Mouse (Mus musculus) limb, embryonic 13.5 days (tissue): Measurements from ENCODE around the gene Henmt1. TPM values are rescaled to one million over a fixed set of nuclear protein-coding genes. Genes with fewer than 3 reads are reported as not detected.

Experiments used
- ATAC-seq: fragments of 200-750 bp; cut with Nextera tagmentation; 2 replicates; pipeline ENCODE4 v1.8.0; 2017; ENCODE audit warnings: low read depth, moderate number of reproducible peaks, moderate TSS enrichment; ENCODE audit not compliant: low FRiP score
- H3K27ac ChIP-seq: fragments of 300-500 bp; sonication (generic); 2 replicates; pipeline ENCODE4 v1.5.1; 2015; ENCODE audit warnings: inconsistent platforms, mild to moderate bottlenecking, moderate library complexity
- H3K27me3 ChIP-seq: fragments of 300-500 bp; sonication (generic); 2 replicates; pipeline ENCODE4 v1.6.1; 2015; ENCODE audit warnings: mild to moderate bottlenecking, inconsistent platforms
- H3K36me3 ChIP-seq: fragments of 300-500 bp; sonication (generic); 2 replicates; pipeline ENCODE4 v1.6.1; 2015; ENCODE audit warnings: inconsistent platforms, mild to moderate bottlenecking, moderate library complexity
- H3K4me1 ChIP-seq: fragments of 300-500 bp; sonication (generic); 2 replicates; pipeline ENCODE4 v1.6.1; 2015; ENCODE audit warnings: inconsistent platforms
- H3K4me2 ChIP-seq: fragments of 300-500 bp; sonication (generic); replicated peaks from 2 replicates; pipeline ENCODE4 v1.6.1; 2015; ENCODE audit warnings: inconsistent platforms, mild to moderate bottlenecking, moderate library complexity
- H3K4me3 ChIP-seq: fragments of 300-500 bp; sonication (generic); 2 replicates; pipeline ENCODE4 v1.5.1; 2015; ENCODE audit warnings: moderate library complexity, mild to moderate bottlenecking, inconsistent platforms
- H3K9ac ChIP-seq: fragments of 300-500 bp; sonication (generic); 2 replicates; pipeline ENCODE4 v1.6.1; 2015; ENCODE audit warnings: mild to moderate bottlenecking, inconsistent platforms
- H3K9me3 ChIP-seq: fragments of 300-500 bp; sonication (generic); 2 replicates; pipeline ENCODE4 v1.6.1; 2016; ENCODE audit warnings: inconsistent platforms
- WGBS: fragments of 180-500 bp; shearing (Covaris S2); methylation state at CpG from one replicate; pipeline ENCODE4 v1.1.7; 2015; 5-methylcytosine and 5-hydroxymethylcytosine counted together
- polyA plus RNA-seq: library from polyadenylated mRNA; unstranded; fragments of >200 nt; fragmentation: Nextera tagmentation; extraction: Ambion mirVana; gene quantifications from 2 replicates; pipeline ENCODE4 v1.2.1, GENCODE M21; 2015

Henmt1 gene
- polyA plus RNA-seq, 1 experiment from 2014 or later = 0.92 TPM

DNA sequence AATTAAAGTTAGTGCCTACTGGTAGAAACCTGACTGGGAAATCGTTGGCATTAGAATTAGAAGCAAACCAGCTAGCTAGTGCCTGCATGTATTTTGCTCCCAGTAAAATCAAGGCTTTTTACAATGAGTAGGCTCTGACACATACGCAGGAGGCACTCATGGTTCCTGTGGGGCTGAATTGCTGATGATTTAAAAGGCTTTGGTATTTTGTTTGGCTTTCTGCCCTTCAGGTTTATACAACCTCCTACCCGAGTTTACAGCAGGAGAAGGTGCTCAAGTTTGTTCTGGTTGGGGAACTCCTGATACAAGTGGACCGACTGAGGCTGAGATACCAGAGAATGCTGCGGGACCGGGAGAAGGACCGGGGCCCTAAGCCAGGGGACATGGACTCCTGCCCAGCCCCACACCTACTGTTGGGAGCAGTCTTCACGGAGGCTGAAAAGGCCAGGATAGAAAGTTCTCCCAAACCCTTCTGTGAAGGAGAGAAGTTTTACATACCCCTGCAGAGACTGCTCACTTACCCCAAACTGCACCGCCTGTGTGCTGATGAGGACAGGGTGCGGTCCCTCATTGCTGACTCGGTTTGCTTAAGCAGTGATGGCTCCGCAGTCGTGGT lies 20.1 kb downstream of the Henmt1 start:
- Histone ChIP-seq H3K4me1 (peaks cover 10% of the 10 kb centered on the region), H3K36me3 (no peaks in the 10 kb centered on the region), H3K27ac (no peak overlapping the region), H3K9ac (no peak overlapping the region), H3K4me2 (no peak overlapping the region; the same call in 1 of the 2 replicates), H3K9me3 (no peaks in the 10 kb centered on the region), H3K4me3 (no peak overlapping the region), H3K27me3 (no peaks in the 10 kb centered on the region)
- 0 out of 2 replicates have a peak, but pooled peaks have one; percentile 19 for ATAC-seq
- 57% methylated on average over 13 of the region's 13 CpGs for WGBS

DNA sequence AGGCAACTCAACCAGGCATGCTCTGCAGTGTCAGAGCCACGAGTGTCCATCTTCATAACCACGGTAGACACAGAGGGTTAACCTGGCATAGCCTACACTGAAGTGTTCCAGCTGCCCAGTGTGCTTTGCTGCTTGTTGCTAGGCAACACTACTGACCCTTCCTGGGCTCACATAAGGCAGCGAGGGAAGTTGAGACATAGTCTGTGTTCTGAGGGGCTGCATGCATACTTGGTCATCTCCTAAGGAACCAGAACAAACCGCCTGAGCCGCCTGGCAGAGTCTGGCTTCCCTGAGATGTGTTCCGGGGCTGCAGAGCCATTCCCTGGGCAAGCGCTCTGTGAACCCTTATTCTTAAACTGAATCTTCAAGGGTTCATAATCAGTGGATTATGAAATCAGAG lies 21.6 kb downstream of the Henmt1 start:
- H3K9me3 ChIP-seq = no peaks in the 10 kb centered on the region
- H3K27me3 ChIP-seq = no peaks in the 10 kb centered on the region
- no peaks in the 10 kb centered on the region for H3K36me3 ChIP-seq
- no peak overlapping the region for H3K4me3 ChIP-seq
- no peak overlapping the region for H3K27ac ChIP-seq
- no peak overlapping the region for H3K4me2 ChIP-seq
- H3K4me1 ChIP-seq = peaks cover 10% of the 10 kb centered on the region
- 57% methylated on average over 7 of the region's 7 CpGs for WGBS
- no peak for ATAC-seq
- no peak overlapping the region for H3K9ac ChIP-seq

DNA sequence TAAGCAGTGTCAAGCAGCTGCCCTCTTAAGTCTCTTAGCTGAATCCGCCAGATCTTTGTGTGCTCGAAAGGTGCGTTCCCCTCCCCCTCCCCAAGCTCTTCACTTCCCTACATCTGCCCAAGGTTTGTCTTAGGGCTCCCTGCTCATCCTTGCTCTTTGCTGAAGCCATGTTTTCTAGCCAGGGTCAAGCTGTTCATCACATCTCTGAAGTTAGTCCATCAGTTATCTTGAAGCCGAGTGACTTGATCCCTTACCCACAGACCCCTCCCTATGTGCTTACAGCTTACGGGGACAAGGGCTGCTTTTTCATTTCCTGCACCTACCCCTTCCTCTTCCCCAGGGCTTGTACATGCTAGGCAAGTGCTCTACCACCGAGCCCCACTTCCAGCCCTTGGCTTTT lies 22.0 kb downstream of the Henmt1 start:
- Histone ChIP-seq H3K4me2 (no peak overlapping the region), H3K9me3 (no peaks in the 10 kb centered on the region), H3K9ac (no peak overlapping the region), H3K4me3 (no peak overlapping the region), H3K36me3 (no peaks in the 10 kb centered on the region), H3K27ac (no peak overlapping the region), H3K4me1 (peaks cover 10% of the 10 kb centered on the region), H3K27me3 (no peaks in the 10 kb centered on the region)
- ATAC-seq = no peak
- 62% methylated on average over 6 of the region's 6 CpGs for WGBS

DNA sequence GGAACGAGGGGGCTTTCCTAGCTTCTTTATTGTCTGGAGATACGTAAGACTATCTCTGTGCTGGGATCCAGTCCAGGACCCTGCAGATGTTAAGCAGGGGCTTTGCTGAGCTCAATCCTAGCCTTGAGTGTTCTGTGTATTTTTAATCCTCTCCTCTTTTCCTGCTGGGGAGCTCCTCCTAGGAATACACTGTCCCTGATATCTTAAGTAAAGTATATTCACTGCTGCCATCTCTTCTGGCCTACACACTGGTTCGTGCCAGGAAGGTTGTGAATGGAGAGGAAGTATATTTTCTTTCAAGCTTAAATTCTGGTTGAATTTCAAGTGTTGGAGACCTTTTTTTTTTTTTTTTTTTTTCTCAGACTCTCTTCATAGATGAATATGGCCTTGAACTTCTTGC lies 23.6 kb downstream of the Henmt1 start:
- H3K9me3 ChIP-seq = no peaks in the 10 kb centered on the region
- no peaks in the 10 kb centered on the region for H3K27me3 ChIP-seq
- peaks cover 10% of the 10 kb centered on the region for H3K4me1 ChIP-seq
- ATAC-seq = no peak
- no peaks in the 10 kb centered on the region for H3K36me3 ChIP-seq
- H3K27ac ChIP-seq = no peak overlapping the region
- 76% methylated on average over 3 of the region's 3 CpGs for WGBS
- no peak overlapping the region for H3K9ac ChIP-seq
- no peak overlapping the region for H3K4me2 ChIP-seq
- H3K4me3 ChIP-seq = no peak overlapping the region

DNA sequence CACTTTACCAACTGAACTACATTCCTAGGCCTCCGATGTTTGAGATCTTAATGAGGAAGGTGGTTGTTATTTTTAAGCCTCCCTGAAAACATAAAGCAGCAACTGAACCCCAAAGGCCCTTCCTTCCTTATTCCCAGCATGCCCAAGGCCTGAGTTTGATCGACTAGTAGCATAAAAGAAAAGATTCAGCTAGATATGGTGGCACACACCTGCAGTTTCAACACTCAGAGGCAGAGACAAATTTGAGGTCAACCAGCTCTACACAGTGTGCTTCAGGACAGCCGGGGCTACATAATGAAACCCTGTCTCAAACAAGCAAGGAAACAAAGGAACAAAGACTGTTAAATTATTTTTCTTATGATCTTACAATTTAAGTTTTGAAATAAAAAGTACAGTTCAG lies 24.1 kb downstream of the Henmt1 start:
- H3K4me3 ChIP-seq = no peak overlapping the region
- H3K4me2 ChIP-seq = no peak overlapping the region
- no peak overlapping the region for H3K9ac ChIP-seq
- no peaks in the 10 kb centered on the region for H3K36me3 ChIP-seq
- H3K27ac ChIP-seq = no peak overlapping the region
- no peaks in the 10 kb centered on the region for H3K27me3 ChIP-seq
- no peaks in the 10 kb centered on the region for H3K9me3 ChIP-seq
- peaks cover 10% of the 10 kb centered on the region for H3K4me1 ChIP-seq
- no peak for ATAC-seq
- 68% methylated on average over 3 of the region's 3 CpGs for WGBS

DNA sequence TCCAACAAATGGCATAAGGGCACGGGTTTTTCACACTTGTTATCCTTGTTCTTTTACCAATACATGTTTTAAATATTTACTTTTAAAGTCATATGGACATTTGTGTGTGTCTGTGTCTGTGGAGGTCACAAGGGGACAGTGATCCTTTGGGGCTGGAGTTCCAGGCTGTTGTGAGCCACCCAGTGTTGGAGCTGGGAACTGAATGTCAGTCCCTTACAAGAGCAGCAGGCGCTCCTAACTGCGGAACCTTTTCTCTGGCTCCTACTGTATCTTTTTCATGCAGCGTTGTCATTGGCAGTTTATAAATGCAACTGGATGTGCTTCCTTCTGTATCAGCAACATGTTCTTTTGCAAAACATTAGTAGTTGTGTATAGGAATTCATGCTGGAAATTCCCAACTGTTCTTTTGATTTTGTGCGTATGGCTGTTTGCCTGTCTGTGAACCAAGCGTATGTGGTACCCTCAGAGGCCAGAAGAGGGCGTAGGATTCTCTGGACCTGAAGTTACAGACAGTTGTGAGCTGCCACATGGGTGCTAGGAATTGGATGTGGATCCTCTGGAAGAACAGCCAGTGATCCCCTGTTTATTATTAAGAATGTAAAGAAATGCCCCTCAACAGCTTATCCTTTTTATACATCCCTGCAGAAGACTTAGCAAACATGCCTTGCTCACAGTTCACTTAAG lies 24.8 kb downstream of the Henmt1 start:
- WGBS = 70% methylated on average over 7 of the region's 7 CpGs
- Histone ChIP-seq H3K9me3 (no peaks in the 10 kb centered on the region), H3K27me3 (no peaks in the 10 kb centered on the region), H3K9ac (no peak overlapping the region), H3K4me2 (no peak overlapping the region), H3K4me3 (no peak overlapping the region), H3K4me1 (peaks cover 6% of the 10 kb centered on the region), H3K27ac (no peak overlapping the region), H3K36me3 (no peaks in the 10 kb centered on the region)
- ATAC-seq = no peak

DNA sequence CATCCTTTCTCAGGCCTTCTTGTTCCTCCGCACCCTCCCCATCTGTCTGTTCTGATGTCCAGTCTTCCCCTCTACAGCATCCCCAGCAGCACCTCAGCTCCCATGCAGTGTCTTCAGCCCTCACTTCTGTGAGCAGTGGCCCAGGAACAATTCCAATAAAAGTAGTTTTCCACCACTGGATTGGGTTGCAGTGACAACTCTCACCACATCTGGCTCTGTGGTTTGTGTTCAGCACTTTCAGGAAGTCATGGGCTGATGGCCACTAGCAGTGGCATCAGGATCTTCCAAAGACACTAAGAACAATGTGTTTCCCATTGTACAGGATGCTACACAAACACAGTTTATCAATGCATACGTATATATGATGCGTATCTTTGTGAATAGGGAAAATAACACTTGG lies 26.4 kb downstream of the Henmt1 start:
- no peak overlapping the region for H3K27ac ChIP-seq
- peaks cover 9% of the 10 kb centered on the region for H3K36me3 ChIP-seq
- no peak overlapping the region for H3K9ac ChIP-seq
- no peak overlapping the region for H3K4me3 ChIP-seq
- H3K4me2 ChIP-seq = no peak overlapping the region
- H3K27me3 ChIP-seq = no peaks in the 10 kb centered on the region
- no peak for ATAC-seq
- no peaks in the 10 kb centered on the region for H3K9me3 ChIP-seq
- H3K4me1 ChIP-seq = no peaks in the 10 kb centered on the region
- WGBS = 95% methylated on average over 3 of the region's 3 CpGs

DNA sequence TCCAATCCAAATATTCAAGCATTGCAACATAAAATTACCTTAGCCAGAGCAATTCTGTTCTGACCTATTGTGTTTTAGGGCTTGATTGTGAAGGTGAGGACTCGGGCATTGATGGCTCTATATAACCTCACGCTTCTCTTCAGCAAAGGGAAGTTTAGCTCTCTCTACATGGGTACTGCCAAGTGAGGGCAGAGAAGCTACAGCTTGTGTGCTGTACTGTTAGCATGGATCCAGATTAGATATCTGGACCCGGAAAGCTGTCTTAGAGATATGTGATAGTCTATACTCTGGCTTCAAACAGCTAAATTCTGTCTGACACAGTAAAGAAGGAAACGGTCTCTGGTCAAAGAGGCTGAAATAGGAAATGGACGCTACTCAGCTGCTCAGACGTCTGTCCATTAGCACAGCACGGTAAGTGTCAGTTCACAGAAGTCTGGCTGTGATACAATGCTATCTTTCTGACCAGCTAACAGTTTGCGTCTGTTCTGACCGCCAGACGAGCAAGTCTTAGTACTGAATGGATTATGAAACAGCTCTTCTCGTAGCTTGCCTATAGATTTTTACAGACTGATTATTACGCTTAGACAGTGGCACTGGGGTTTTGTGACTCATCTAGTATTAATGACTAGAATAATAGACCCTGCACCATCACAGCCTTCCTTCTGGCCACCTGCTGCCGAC lies 34.4 kb downstream of the Henmt1 start:
- no peaks in the 10 kb centered on the region for H3K4me1 ChIP-seq
- peaks cover 58% of the 10 kb centered on the region for H3K36me3 ChIP-seq
- H3K9me3 ChIP-seq = no peaks in the 10 kb centered on the region
- H3K4me2 ChIP-seq = no peak overlapping the region
- no peak overlapping the region for H3K9ac ChIP-seq
- 86% methylated on average over 13 of the region's 13 CpGs for WGBS
- no peak overlapping the region for H3K27ac ChIP-seq
- no peak for ATAC-seq
- no peak overlapping the region for H3K4me3 ChIP-seq
- no peaks in the 10 kb centered on the region for H3K27me3 ChIP-seq

DNA sequence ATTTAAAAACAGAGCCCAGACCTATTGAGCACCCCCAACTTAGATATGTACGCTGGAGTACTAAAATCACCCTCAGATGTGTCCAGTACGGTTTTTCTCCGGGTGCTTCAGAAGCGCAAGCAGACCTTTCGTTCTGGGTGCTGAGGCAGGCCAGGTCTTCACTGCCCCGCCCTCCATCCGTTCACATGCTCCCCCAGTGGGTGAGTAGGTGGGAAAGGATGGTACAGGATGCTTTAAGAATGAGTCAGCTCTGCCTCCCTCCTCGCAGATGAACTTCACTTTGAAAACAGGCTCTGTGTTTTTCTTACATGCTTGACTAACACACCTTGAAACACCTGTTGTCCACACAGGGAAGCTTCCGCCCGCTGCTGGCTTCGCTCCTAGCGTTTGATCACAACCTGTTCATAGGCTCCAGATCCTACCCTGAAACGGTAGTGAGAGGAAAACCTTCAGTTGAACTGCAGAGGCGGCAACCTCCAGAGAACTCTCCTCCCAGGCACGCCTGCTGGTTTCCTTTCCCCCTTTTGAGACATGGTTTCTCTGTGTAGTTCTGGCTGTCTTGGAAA lies 35.3 kb downstream of the Henmt1 start:
- Histone ChIP-seq H3K27ac (no peak overlapping the region), H3K4me3 (no peak overlapping the region), H3K4me1 (no peaks in the 10 kb centered on the region), H3K36me3 (peaks cover 65% of the 10 kb centered on the region), H3K27me3 (no peaks in the 10 kb centered on the region), H3K9me3 (no peaks in the 10 kb centered on the region), H3K4me2 (no peak overlapping the region), H3K9ac (no peak overlapping the region)
- 83% methylated on average over 15 of the region's 15 CpGs for WGBS
- ATAC-seq = no peak

DNA sequence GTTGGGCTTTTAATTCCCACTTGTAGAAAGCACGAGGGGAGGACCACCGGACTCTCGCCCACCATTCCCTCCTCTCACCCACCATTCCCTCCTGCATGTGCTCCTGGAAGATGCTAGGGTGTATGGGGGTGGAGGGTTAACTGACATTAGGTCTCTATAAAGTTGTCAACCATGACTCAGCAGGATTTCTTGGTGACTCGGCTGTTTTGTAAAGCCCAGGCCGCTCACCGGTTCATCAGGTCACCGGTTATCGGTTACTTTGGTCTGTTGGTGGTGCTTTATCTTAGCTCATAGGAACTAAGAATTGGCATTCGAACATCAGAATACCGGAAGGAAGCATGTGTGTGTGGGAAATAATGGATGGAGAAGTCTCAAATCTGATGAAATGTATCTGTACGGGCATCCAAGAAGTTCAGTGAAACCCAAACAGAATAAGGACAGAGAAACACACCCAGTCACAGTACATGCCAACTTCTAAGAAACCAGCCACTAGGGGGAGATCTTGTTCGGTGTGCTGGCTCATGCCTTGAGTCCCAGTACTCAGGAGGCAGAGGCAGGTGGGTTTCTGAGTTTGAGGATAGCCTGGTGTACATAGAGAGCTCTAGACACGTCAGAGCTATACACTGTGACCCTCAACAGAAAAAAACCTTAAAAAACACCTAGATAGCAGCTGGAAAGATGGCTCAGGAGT lies 37.8 kb downstream of the Henmt1 start:
- H3K36me3 ChIP-seq = peaks cover 74% of the 10 kb centered on the region
- H3K9ac ChIP-seq = no peak overlapping the region
- H3K4me3 ChIP-seq = no peak overlapping the region
- 95% methylated on average over 13 of the region's 13 CpGs for WGBS
- no peak overlapping the region for H3K27ac ChIP-seq
- no peaks in the 10 kb centered on the region for H3K27me3 ChIP-seq
- no peak for ATAC-seq
- H3K4me2 ChIP-seq = no peak overlapping the region
- H3K4me1 ChIP-seq = no peaks in the 10 kb centered on the region
- no peaks in the 10 kb centered on the region for H3K9me3 ChIP-seq

DNA sequence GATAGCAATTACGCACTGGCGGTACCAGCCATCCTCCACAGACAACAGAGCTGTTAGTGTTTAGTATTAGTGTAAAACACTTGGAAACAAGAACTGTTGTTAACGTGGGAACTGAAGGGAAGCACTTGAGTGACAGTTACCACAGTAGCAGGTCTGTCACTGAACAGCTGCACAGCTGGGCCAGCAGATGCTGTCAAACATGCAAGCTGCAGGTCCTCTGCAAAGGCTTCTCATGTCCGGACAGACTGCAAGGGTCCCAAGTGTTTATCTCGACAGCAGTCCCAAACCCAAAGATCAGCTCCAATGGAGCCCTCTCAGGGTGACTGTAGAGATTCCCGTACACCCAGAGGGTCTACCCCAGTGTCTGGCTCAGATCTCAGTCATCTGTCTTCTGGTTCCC lies 42.3 kb downstream of the Henmt1 start:
- H3K9me3 ChIP-seq = no peaks in the 10 kb centered on the region
- H3K36me3 ChIP-seq = peaks cover 68% of the 10 kb centered on the region
- 81% methylated on average over 6 of the region's 6 CpGs for WGBS
- H3K4me2 ChIP-seq = no peak overlapping the region
- ATAC-seq = no peak
- H3K4me1 ChIP-seq = no peaks in the 10 kb centered on the region
- no peaks in the 10 kb centered on the region for H3K27me3 ChIP-seq
- H3K27ac ChIP-seq = no peak overlapping the region
- no peak overlapping the region for H3K4me3 ChIP-seq
- H3K9ac ChIP-seq = no peak overlapping the region

DNA sequence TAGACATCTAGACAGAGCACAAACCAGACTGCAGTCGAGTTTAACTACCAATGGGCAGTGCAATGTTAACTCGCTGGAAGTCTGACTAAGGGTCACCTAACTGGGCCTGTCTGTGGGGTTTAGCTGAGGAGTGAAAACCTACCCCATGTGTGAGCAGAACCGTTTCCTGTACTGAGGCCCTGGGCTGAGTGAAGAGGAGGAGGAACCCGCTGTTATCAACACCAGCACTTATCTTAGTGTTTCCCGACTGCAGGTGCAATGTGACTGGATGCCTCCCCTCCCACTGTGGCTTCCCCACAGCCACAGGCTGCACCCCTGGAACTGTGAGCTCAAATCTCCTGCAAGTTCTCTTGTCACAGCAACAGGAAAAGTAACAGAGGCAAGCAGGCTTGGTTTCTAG lies 44.3 kb downstream of the Henmt1 start:
- no peaks in the 10 kb centered on the region for H3K4me1 ChIP-seq
- H3K9ac ChIP-seq = no peak overlapping the region
- H3K36me3 ChIP-seq = peaks cover 62% of the 10 kb centered on the region
- H3K9me3 ChIP-seq = no peaks in the 10 kb centered on the region
- WGBS = 72% methylated on average over 5 of the region's 5 CpGs
- H3K27ac ChIP-seq = no peak overlapping the region
- ATAC-seq = no peak
- no peaks in the 10 kb centered on the region for H3K27me3 ChIP-seq
- H3K4me3 ChIP-seq = no peak overlapping the region
- no peak overlapping the region for H3K4me2 ChIP-seq
